Mouse (Mus musculus): ENCODE data around the gene Yif1b. TPM values are rescaled to one million over a fixed set of nuclear protein-coding genes. Genes with fewer than 3 reads are reported as not detected.

Yif1b gene
- 9.7 TPM for polyA plus RNA-seq (2015; fragmentation: Illumina TruSeq; extraction: RNeasy Lipid Tissue Mini Kit (QIAGEN cat#74804); ENCODE audit: insufficient read depth, low replicate concordance)

DNA sequence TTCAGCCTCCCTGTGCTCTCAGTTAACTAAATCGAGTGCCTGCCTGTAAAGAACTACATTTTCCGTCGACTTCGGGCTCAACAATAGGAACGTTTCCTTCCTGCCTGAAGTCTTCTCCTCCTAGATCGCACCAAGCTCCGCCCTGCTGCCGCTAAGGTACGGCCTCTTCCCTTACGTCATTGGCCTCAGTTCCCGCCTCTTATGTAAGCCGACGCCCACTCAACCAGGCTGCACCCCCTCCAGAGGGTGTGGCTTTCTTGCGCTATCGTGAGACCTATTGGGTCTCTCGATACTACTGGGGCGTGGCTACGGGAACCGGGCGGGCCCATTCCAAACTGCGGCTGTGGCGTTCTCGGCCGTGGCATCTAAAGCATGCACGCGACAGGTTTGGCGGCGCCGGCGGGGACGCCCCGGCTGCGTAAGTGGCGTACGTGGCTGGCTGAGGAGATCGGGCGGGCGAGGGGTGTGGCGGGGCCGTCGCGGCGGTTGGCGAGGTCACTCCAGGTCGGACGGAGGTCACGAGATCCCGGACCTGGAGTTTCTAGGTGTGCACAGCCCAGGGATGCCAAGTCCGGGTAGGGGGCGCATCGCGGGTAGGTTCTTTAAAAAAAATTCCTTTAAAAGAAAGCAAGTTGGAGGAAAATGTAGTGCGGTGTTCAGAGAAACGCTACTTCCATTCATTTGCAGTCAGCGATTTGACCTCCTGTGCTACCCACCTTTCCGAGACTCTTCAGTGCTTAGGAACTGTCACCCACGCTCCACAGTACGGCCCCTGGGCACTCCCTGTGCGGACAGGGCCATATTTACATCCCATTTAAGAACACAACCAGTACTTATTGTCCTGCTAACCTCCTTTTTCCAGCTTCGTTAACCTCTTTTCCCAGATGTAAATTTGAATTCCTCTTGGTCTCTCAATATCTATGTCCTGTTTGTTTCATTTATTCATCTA is at the start of gene Yif1b:
TSS of gene Yif1b (plus strand) at position 311 of the 949 bp plus-strand sequence.

DNA sequence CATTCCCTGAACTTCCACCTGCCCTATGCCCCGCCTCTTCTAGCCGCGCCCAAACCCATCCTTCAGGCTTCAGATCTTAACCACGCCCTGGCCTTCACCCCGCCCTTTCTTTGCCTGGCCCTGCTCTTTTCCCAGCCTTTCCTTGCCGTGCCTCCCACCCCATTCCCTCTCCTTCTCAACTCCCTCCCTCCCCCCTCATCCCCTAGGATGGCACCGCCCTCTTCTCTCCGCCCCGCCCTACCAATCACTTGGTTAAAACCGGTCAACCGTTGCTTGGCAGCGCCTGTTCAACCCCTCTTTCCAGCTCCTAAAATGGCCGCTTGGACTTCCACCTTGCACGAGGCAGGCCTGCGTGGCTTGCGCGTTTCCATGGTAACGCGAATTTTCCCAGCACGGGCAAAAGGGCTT is 24.4 kb upstream of the Yif1b start, which contains the start of gene Catsperg1:
TSS of gene Catsperg1 (minus strand) at position 361 of the 408 bp plus-strand sequence.

DNA sequence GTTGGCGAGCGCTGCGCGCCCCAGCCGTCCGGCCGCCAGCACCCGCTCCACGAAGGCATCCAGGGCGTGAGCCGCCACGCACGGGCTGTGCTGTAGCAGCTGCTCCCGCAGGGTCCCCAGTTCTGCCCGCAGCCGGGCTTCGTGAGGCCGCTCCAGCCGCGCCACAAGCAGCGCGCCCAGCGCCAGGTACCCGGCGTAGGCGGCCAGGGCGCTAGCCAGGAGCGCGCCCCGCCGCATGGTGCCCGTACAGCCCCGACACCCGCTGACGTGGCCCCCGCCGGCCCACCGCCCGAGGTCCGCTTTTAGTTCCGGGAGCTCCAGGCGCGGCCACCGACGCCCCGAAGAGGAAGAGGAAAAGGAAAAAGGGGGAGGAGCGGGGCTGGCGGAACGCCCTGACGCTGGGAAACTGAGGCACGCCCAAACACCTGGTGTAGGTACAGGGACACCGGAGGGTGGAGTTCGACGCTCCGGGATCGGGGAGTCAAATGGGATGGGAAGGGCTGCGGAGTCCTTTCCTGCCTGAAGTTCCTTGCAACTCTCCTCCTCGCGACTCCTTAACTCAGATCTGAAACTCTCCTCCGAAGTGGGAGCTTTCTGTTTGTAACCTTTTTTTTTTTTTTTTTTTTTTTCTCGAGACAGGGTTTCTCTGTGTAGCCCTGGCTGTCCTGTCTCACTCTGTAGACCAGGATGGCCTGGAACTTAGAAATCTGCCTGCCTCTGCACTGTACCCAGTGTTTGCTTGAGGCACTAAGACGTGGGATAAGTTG is 5.7 kb upstream of the Yif1b start, which contains the start of gene Kcnk6:
TSS of gene Kcnk6 (minus strand) at position 269 of the 767 bp plus-strand sequence.

DNA sequence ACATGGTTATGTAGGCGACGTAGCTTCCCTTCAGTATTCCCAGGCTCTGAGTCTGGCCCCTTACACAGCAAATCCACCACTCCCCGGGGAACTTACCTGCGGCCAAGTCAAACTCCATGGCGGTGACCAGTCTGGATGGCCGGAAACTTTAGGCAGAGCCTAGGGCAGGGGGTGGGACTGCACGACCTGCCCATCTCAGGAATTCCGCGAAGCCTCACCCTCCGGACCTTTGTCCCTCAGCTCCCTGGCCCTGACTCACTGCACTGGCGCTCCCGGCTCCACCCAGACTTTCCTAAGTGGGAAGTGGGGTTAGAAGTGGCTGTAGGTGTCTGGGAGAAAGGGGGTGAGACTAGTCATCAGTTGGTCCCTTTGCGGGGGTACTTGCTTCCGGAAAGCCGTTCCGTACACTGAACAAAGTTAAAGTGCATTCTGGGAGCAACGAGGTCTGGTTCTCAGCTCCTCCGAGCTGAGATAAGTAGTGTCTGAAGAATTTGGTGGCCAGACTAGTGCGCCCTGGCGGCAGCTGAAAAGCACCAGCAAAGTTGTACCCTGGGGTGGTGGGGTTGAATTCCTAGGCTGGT is 10.2 kb downstream of the Yif1b start, which contains the start of gene 2200002D01Rik:
TSS of gene 2200002D01Rik (minus strand) at position 206 of the 581 bp plus-strand sequence.

DNA sequence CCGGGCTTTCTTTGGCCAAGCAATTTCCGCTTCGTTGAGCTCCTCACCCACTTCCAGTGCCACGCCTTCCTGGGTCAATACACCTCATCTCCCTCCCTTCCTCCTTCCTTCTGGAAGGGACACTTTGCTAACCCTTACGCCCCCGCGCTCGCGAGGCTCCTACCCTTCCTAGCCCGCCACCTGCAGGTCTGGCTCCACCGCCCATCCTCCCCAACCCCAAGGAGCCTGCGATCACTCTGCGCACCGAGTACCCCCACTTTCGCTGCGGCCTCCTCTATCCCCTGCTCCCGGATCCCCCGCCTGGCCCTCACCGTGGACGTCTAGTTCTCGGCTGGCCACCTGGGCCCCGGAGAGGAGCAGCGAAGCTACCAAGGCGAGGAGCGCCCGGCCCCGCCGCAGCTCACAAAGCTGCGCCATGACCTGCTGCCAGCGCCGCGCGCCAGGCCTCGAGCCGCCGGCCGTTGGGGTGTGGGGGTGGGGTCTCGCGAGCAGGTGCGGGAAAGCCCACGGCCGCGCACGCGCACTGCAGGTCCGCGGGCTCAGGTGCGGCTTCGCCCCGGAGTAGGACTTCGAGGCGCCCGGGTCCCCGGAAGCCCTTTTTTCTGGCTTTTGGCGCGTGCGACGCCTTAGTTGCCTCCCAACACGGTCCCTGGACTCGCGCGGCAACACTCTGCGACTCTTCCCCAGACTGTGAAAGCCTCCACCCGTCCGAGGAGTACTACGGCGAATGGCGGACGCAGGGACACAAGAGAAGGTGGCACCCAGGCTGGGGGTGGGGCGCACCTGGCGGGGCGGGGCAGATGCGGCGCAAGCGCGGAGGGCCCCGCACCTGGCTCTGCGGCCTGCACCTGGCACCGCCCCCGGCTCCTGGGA is 43.3 kb downstream of the Yif1b start, which contains the start of gene Spint2:
TSS of gene Spint2 (minus strand) at position 712 of the 873 bp plus-strand sequence.

GRCm38 (mm10) chr7:29288942-29289638 is 51.0 kb downstream of the Yif1b start, which contains the start of gene Ppp1r14a:
Gene Ppp1r14a, plus strand, starts transcription at chr7:29289308.

Other genes starting within 250 kb of the Yif1b start
- gene Ryr1, start 113.2 kb upstream of the Yif1b start, polyA plus RNA-seq (2015; fragmentation: Illumina TruSeq; extraction: RNeasy Lipid Tissue Mini Kit (QIAGEN cat#74804); ENCODE audit: insufficient read depth, low replicate concordance) = 0.65 TPM
- gene Rasgrp4, start 103.5 kb upstream of the Yif1b start, polyA plus RNA-seq (2015; fragmentation: Illumina TruSeq; extraction: RNeasy Lipid Tissue Mini Kit (QIAGEN cat#74804); ENCODE audit: insufficient read depth, low replicate concordance) = 10.7 TPM
- 17.0 TPM for gene Fam98c, start 82.1 kb upstream of the Yif1b start, polyA plus RNA-seq (2015; fragmentation: Illumina TruSeq; extraction: RNeasy Lipid Tissue Mini Kit (QIAGEN cat#74804); ENCODE audit: insufficient read depth, low replicate concordance)
- not detected for gene Ggn, start 68.1 kb upstream of the Yif1b start, polyA plus RNA-seq (2015; fragmentation: Illumina TruSeq; extraction: RNeasy Lipid Tissue Mini Kit (QIAGEN cat#74804); ENCODE audit: insufficient read depth, low replicate concordance)
- gene Spred3, start 67.9 kb upstream of the Yif1b start, polyA plus RNA-seq (2015; fragmentation: Illumina TruSeq; extraction: RNeasy Lipid Tissue Mini Kit (QIAGEN cat#74804); ENCODE audit: insufficient read depth, low replicate concordance) = 4.7 TPM
- 176 TPM for gene Psmd8, start 57.6 kb upstream of the Yif1b start, polyA plus RNA-seq (2015; fragmentation: Illumina TruSeq; extraction: RNeasy Lipid Tissue Mini Kit (QIAGEN cat#74804); ENCODE audit: insufficient read depth, low replicate concordance)
- gene Catsperg1, start 24.3 kb upstream of the Yif1b start, polyA plus RNA-seq (2015; fragmentation: Illumina TruSeq; extraction: RNeasy Lipid Tissue Mini Kit (QIAGEN cat#74804); ENCODE audit: insufficient read depth, low replicate concordance) = 2.8 TPM
- gene Kcnk6, start 5.8 kb upstream of the Yif1b start, polyA plus RNA-seq (2015; fragmentation: Illumina TruSeq; extraction: RNeasy Lipid Tissue Mini Kit (QIAGEN cat#74804); ENCODE audit: insufficient read depth, low replicate concordance) = 19.7 TPM
- gene 2200002D01Rik, start 10.1 kb downstream of the Yif1b start, polyA plus RNA-seq (2015; fragmentation: Illumina TruSeq; extraction: RNeasy Lipid Tissue Mini Kit (QIAGEN cat#74804); ENCODE audit: insufficient read depth, low replicate concordance) = 1.9 TPM
- 39.3 TPM for gene Spint2, start 43.6 kb downstream of the Yif1b start, polyA plus RNA-seq (2015; fragmentation: Illumina TruSeq; extraction: RNeasy Lipid Tissue Mini Kit (QIAGEN cat#74804); ENCODE audit: insufficient read depth, low replicate concordance)
- gene Ppp1r14a, start 51.0 kb downstream of the Yif1b start, polyA plus RNA-seq (2015; fragmentation: Illumina TruSeq; extraction: RNeasy Lipid Tissue Mini Kit (QIAGEN cat#74804); ENCODE audit: insufficient read depth, low replicate concordance) = 3.5 TPM
- not detected for gene Dpf1, start 65.6 kb downstream of the Yif1b start, polyA plus RNA-seq (2015; fragmentation: Illumina TruSeq; extraction: RNeasy Lipid Tissue Mini Kit (QIAGEN cat#74804); ENCODE audit: insufficient read depth, low replicate concordance)

Measured in spleen, adult 10 weeks (tissue).